Mouse (Mus musculus) thymus, adult 2 months (tissue): Measurements from ENCODE around the gene Dlgap5.

ENCODE experiments used
- CTCF ChIP-seq: fragments of 200-500 bp; IDR thresholded peaks from 2 replicates; pipeline ENCODE4 v1.5.1; 2012; ENCODE audit warnings: mild to moderate bottlenecking, control low read depth, low read length, moderate library complexity, borderline replicate concordance; ENCODE audit not compliant: control insufficient read depth, poor library complexity, insufficient read depth; ENCODE audit errors: extremely low read depth
- POLR2A ChIP-seq: fragments of 200-500 bp; IDR thresholded peaks from 2 replicates; pipeline ENCODE4 v1.6.1; 2012; ENCODE audit warnings: mild to moderate bottlenecking, low read length, control low read depth, moderate library complexity; ENCODE audit not compliant: control insufficient read depth, poor library complexity, insufficient read depth; ENCODE audit errors: extremely low read depth

DNA sequence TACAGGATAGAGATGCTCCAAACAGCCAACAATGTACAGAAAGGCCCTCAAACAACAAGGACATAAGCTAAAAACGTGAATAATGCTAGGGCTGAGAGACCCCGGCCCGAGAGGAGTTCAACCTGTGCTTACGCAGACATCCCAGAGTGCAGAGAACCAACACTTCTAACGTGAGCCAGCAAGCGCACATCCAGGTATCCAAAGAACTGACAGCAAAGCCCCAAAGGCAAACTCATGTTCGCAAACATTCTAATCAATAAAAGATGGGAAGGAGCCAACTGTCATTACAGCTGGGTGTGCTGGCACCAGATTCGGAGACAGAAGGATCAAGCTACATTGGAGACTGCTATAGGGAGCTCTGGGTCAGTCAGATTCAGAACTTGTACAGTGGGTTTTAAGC is 15.5 kb downstream of the Dlgap5 start:
- TF ChIP-seq CTCF (no peak), POLR2A (no peak)
